Mouse (Mus musculus) heart, embryonic 11.5 days (tissue): ENCODE measurements at regions not wholly inside any gene's neighbourhood (a gene's known extent, or its start where the extent isn't known, plus 50 kb on each side); places are given as distances from the start of the nearest gene placed in this dataset.

Source experiments
- ATAC-seq: fragments of 200-750 bp; cut with Nextera tagmentation; replicated peaks from 2 replicates; pipeline ENCODE4 v1.8.0; 2017; ENCODE audit warnings: moderate library complexity; ENCODE audit not compliant: insufficient number of reproducible peaks, low FRiP score, low TSS enrichment
- H3K27ac ChIP-seq: fragments of 300-500 bp; sonication (generic); 2 replicates; pipeline ENCODE4 v1.5.1; 2014; ENCODE audit warnings: mild to moderate bottlenecking, low read depth, low read length
- H3K27me3 ChIP-seq: fragments of 300-500 bp; sonication (generic); 2 replicates; pipeline ENCODE4 v1.6.1; 2014; ENCODE audit warnings: mild to moderate bottlenecking, low read length, mixed read lengths; ENCODE audit not compliant: control insufficient read depth, insufficient read depth
- H3K36me3 ChIP-seq: fragments of 300-500 bp; sonication (generic); 2 replicates; pipeline ENCODE4 v1.6.1; 2014; ENCODE audit warnings: mild to moderate bottlenecking, low read length, moderate library complexity, mixed read lengths; ENCODE audit not compliant: control insufficient read depth, insufficient read depth
- H3K4me1 ChIP-seq: fragments of 300-500 bp; sonication (generic); 2 replicates; pipeline ENCODE4 v1.6.1; 2014; ENCODE audit warnings: low read length; ENCODE audit not compliant: control insufficient read depth, insufficient read depth
- H3K4me2 ChIP-seq: fragments of 300-500 bp; sonication (generic); 2 replicates; pipeline ENCODE4 v1.6.1; 2014; ENCODE audit warnings: mild to moderate bottlenecking, moderate library complexity
- H3K4me3 ChIP-seq: fragments of 300-500 bp; sonication (generic); 2 replicates; pipeline ENCODE4 v1.5.1; 2014; ENCODE audit warnings: low read depth, low read length
- H3K9ac ChIP-seq: fragments of 300-500 bp; sonication (generic); 2 replicates; pipeline ENCODE4 v1.6.1; 2014; ENCODE audit warnings: mild to moderate bottlenecking, low read depth, low read length, moderate library complexity
- H3K9me3 ChIP-seq: fragments of 300-500 bp; sonication (generic); replicated peaks from 2 replicates; pipeline ENCODE4 v1.6.1; 2016; ENCODE audit warnings: low read length; ENCODE audit not compliant: control insufficient read depth
- WGBS: fragments of 180-500 bp; shearing (Covaris S2); extraction: QIAGEN DNeasy Blood & Tissue Kit; methylation state at CpG from one replicate; pipeline ENCODE4 v1.1.7; 2014; ENCODE audit not compliant: insufficient replicate concordance; 5-methylcytosine and 5-hydroxymethylcytosine counted together

DNA sequence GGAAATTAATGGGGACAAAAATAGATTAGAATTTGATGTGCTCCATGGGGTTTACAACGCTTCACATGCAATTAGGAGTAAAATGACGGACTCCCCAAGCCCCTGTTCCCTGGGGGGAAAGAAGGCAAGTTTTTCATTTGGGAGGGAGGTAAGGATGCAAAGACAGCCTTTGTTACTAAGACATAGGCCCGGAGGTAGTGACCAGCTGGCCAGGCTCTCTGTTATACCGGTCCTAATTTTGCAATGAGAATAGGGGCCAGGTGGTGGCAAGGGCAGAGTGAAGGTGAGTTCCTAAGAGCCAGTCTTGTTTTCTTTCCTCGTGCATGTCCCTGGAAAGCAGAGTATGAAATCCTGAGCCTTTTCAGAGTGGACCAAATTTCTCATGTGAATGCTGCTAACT lies 280.9 kb downstream of the Lmx1a start:
- H3K9me3 ChIP-seq: no peaks in the 10 kb centered on the region

DNA sequence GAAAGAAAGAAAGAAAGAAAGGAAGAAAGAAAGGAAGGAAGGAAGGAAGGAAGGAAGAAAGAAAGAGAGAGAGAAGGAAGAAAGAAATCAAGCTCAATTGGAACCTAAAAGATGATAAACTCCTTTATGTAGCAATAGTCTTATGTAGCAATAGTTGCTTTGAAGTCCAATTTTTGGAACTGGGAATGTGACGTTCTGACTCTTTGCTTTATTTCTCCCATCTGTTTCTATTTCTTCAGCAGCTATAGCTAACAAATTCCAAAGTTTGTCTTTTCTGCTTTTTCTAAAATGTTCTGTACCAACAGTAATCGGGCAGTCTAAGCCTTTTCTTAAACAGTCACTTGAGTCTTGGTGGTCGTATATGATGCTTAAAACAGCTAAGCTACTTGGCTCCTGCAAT lies 287.7 kb downstream of the Lmx1a start:
- Histone ChIP-seq H3K9ac (no peak overlapping the region), H3K4me2 (no peak overlapping the region), H3K4me1 (no peaks in the 10 kb centered on the region), H3K36me3 (no peaks in the 10 kb centered on the region), H3K27ac (no peak overlapping the region), H3K4me3 (no peak overlapping the region), H3K27me3 (no peaks in the 10 kb centered on the region), H3K9me3 (no peaks in the 10 kb centered on the region)
- WGBS: 72% methylated on average over 3 of the region's 3 CpGs
- ATAC-seq: no peak

More for the DNA sequence above, 280.9 kb downstream of the Lmx1a start:
- H3K4me2 ChIP-seq: no peak overlapping the region
- no peak overlapping the region for H3K27ac ChIP-seq
- no peaks in the 10 kb centered on the region for H3K4me1 ChIP-seq
- H3K4me3 ChIP-seq: no peak overlapping the region
- H3K9ac ChIP-seq: no peak overlapping the region
- H3K27me3 ChIP-seq: no peaks in the 10 kb centered on the region
- WGBS: 77% methylated on average over 5 of the region's 5 CpGs
- H3K36me3 ChIP-seq: no peaks in the 10 kb centered on the region
- no peak for ATAC-seq

GRCm38 (mm10) chr1:167979187-167979586 lies 290.1 kb downstream of the Lmx1a start:
- Histone ChIP-seq H3K27me3 (no peaks in the 10 kb centered on the region), H3K4me2 (no peak overlapping the region), H3K9ac (no peak overlapping the region), H3K27ac (no peak overlapping the region), H3K9me3 (no peaks in the 10 kb centered on the region), H3K36me3 (no peaks in the 10 kb centered on the region), H3K4me3 (no peak overlapping the region), H3K4me1 (no peaks in the 10 kb centered on the region)
- WGBS: 69% methylated on average over 3 of the region's 3 CpGs
- no peak for ATAC-seq

DNA sequence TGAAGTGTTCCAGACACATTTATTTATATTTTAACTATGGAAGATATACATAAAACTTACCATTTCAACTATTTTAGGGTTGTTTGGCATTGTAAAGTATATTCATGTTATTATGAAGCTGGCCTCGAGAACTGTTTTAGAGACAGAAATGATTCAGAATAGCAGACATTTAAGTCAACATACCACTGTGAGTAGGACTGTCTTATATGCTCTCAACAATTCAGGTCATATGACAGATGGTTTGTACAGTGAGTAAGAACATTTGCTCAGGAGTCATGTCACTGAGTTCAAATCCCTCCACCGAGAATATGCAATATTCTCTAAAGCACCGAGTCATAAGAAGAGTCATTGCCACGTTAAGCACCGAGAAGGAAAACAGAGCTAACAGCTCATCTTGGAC lies 290.6 kb downstream of the Lmx1a start:
- H3K27ac ChIP-seq: no peak overlapping the region
- 88% methylated on average over 5 of the region's 5 CpGs for WGBS
- no peak for ATAC-seq
- H3K36me3 ChIP-seq: no peaks in the 10 kb centered on the region
- no peak overlapping the region for H3K4me3 ChIP-seq
- H3K27me3 ChIP-seq: no peaks in the 10 kb centered on the region
- H3K9me3 ChIP-seq: no peaks in the 10 kb centered on the region
- no peak overlapping the region for H3K4me2 ChIP-seq
- no peak overlapping the region for H3K9ac ChIP-seq
- H3K4me1 ChIP-seq: no peaks in the 10 kb centered on the region

GRCm38 (mm10) chr1:167981292-167981691 lies 292.3 kb downstream of the Lmx1a start:
- ATAC-seq: no peak
- Histone ChIP-seq H3K9me3 (no peaks in the 10 kb centered on the region), H3K36me3 (no peaks in the 10 kb centered on the region), H3K4me1 (no peaks in the 10 kb centered on the region), H3K4me2 (no peak overlapping the region), H3K9ac (no peak overlapping the region), H3K4me3 (no peak overlapping the region), H3K27me3 (no peaks in the 10 kb centered on the region), H3K27ac (no peak overlapping the region)
- 90% methylated on average over 2 of the region's 2 CpGs for WGBS

DNA sequence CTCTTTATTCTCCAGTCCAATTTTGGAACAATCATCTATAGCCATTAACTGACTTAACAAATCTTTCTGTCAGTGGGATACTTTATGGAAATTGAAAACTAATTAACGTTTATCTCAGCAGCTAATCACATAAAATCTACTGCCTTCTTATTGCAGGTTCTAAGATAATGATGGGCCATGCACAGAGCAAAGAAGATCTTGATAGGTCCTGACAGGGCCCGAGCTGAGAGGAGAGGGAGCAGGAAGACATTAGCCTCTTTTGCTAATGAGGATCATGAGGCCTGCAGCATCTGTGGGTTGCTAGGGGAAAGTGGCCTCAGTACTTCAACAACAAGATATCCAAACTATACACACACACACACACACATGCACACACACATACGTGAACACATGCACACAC lies 318.4 kb downstream of the Lmx1a start:
- Histone ChIP-seq H3K9ac (no peak overlapping the region), H3K9me3 (no peaks in the 10 kb centered on the region), H3K4me2 (no peak overlapping the region), H3K4me1 (no peaks in the 10 kb centered on the region), H3K27ac (no peak overlapping the region), H3K36me3 (no peaks in the 10 kb centered on the region), H3K27me3 (no peaks in the 10 kb centered on the region), H3K4me3 (no peak overlapping the region)
- no peak for ATAC-seq
- 83% methylated on average over 3 of the region's 3 CpGs for WGBS

DNA sequence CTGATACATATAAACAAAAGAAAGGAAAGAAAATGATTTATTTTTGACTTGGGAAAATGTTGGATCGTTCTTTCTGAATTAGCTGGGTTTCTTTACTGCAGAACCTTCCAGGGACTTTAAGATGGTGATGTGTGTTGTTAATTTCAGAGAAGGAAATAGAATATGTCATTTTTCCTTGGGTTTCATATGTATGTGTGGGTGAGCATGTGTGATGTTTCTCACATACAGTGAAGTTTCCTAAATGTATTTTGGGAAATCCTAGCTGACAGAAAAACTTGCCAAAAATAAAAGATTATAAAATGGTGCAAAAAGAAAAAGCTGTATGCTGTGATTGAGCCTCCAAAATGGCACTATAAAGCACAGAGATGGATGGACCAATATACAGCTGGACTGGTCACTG lies 319.2 kb downstream of the Lmx1a start:
- ATAC-seq: no peak
- Histone ChIP-seq H3K9ac (no peak overlapping the region), H3K4me2 (no peak overlapping the region), H3K9me3 (no peaks in the 10 kb centered on the region), H3K36me3 (no peaks in the 10 kb centered on the region), H3K27ac (no peak overlapping the region), H3K4me3 (no peak overlapping the region), H3K27me3 (no peaks in the 10 kb centered on the region), H3K4me1 (no peaks in the 10 kb centered on the region)
- 78% methylated on average over 1 of the region's 1 CpGs for WGBS

- no peak overlapping the region for H3K4me3 ChIP-seq
- no peaks in the 10 kb centered on the region for H3K27me3 ChIP-seq
- no peak overlapping the region for H3K4me2 ChIP-seq
- H3K27ac ChIP-seq: no peak overlapping the region
- no peaks in the 10 kb centered on the region for H3K4me1 ChIP-seq
- H3K36me3 ChIP-seq: no peaks in the 10 kb centered on the region
- WGBS: 77% methylated on average over 5 of the region's 5 CpGs
- H3K9me3 ChIP-seq: no peaks in the 10 kb centered on the region
- no peak overlapping the region for H3K9ac ChIP-seq
- no peak for ATAC-seq
Observed at GRCm38 (mm10) chr1:168010416-168010815, 321.4 kb downstream of the Lmx1a start.

- Histone ChIP-seq H3K4me3 (no peak overlapping the region), H3K4me1 (no peaks in the 10 kb centered on the region), H3K36me3 (no peaks in the 10 kb centered on the region), H3K27ac (no peak overlapping the region), H3K9ac (no peak overlapping the region), H3K4me2 (no peak overlapping the region), H3K27me3 (no peaks in the 10 kb centered on the region), H3K9me3 (no peaks in the 10 kb centered on the region)
- WGBS: 73% methylated on average over 4 of the region's 4 CpGs
- ATAC-seq: no peak
Observed at GRCm38 (mm10) chr1:168012069-168012468, 323.0 kb downstream of the Lmx1a start.
